Mouse (Mus musculus) midbrain, embryonic 15.5 days (tissue): ENCODE results near the gene Slc25a35. TPM values are rescaled to one million over a fixed set of nuclear protein-coding genes. Genes with fewer than 3 reads are reported as not detected.
"Not testable (repeated sequence)": the region's sequence is repeated elsewhere in the genome, so short reads cannot be mapped to it uniquely, and the experiment has no call there.

ENCODE experiments used
- ATAC-seq: fragments of 200-750 bp; cut with Nextera tagmentation; replicated peaks from 2 replicates; pipeline ENCODE4 v1.8.0; 2017; ENCODE audit warnings: moderate TSS enrichment
- H3K27ac ChIP-seq: fragments of 300-500 bp; sonication (generic); 2 replicates; pipeline ENCODE4 v1.5.1; 2015; ENCODE audit warnings: mild to moderate bottlenecking, inconsistent platforms
- H3K27me3 ChIP-seq: fragments of 300-500 bp; sonication (generic); replicated peaks from 2 replicates; pipeline ENCODE4 v1.6.1; 2015; ENCODE audit warnings: inconsistent platforms
- H3K36me3 ChIP-seq: fragments of 300-500 bp; sonication (generic); replicated peaks from 2 replicates; pipeline ENCODE4 v1.6.1; 2015; ENCODE audit warnings: inconsistent platforms
- H3K4me1 ChIP-seq: fragments of 300-500 bp; sonication (generic); 2 replicates; pipeline ENCODE4 v1.6.1; 2015; ENCODE audit warnings: inconsistent platforms
- H3K4me2 ChIP-seq: fragments of 300-500 bp; sonication (generic); 2 replicates; pipeline ENCODE4 v1.6.1; 2015; ENCODE audit warnings: inconsistent platforms, mild to moderate bottlenecking, moderate library complexity
- H3K4me3 ChIP-seq: fragments of 300-500 bp; sonication (generic); 2 replicates; pipeline ENCODE4 v1.5.1; 2015; ENCODE audit warnings: mild to moderate bottlenecking, inconsistent platforms
- H3K9ac ChIP-seq: fragments of 300-500 bp; sonication (generic); 2 replicates; pipeline ENCODE4 v1.6.1; 2015; ENCODE audit warnings: mild to moderate bottlenecking, inconsistent platforms
- H3K9me3 ChIP-seq: fragments of 300-500 bp; sonication (generic); 2 replicates; pipeline ENCODE4 v1.6.1; 2016; ENCODE audit warnings: inconsistent platforms
- WGBS: fragments of 180-500 bp; shearing (Covaris S2); methylation state at CpG from one replicate; pipeline ENCODE4 v1.1.7; 2015; ENCODE audit warnings: mixed read lengths; 5-methylcytosine and 5-hydroxymethylcytosine counted together
- polyA plus RNA-seq: library from polyadenylated mRNA; unstranded; fragments of >200 nt; fragmentation: Nextera tagmentation; extraction: Ambion mirVana; gene quantifications from 2 replicates; pipeline ENCODE4 v1.2.1, GENCODE M21; 2015

The Slc25a35 gene
- polyA plus RNA-seq, 1 experiment from 2014 or later, result 1.3 TPM

DNA sequence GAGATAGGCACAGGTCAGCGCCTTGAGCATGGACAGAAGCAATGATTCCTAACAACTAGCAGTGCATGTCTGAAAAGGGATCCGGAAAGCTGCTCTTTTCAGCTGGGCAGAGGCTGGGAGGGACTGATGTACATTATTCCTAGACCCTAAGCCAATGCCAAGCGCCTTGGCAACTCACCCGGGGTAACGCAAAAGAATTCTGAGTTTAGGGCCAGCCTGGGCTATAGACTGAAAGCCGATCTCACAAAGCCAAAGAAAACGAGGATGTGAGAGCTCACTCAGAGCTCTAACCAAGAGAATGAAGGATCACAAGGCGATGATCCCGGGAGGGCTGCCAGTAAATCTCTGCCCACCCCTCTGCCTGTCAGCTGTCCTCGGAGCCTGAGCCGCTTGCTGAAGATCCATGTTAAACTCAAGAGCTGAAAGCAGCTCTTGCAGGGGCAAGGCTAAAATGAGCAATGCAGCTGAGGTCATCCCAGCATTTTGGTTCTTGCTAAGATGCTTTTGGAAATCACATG lies 19.5 kb downstream of the Slc25a35 start:
- no peak for ATAC-seq
- H3K27me3 ChIP-seq, result no peaks in the 10 kb centered on the region
- no peak overlapping the region for H3K4me3 ChIP-seq
- H3K36me3 ChIP-seq, result peaks cover 39% of the 10 kb centered on the region
- H3K9me3 ChIP-seq, result no peaks in the 10 kb centered on the region
- 85% methylated on average over 11 of the region's 11 CpGs for WGBS
- H3K4me1 ChIP-seq, result no peaks in the 10 kb centered on the region
- no peak overlapping the region for H3K4me2 ChIP-seq
- no peak overlapping the region for H3K27ac ChIP-seq
- H3K9ac ChIP-seq, result no peak overlapping the region

GRCm38 (mm10) chr11:68988341-68988740 lies 20.4 kb downstream of the Slc25a35 start:
- H3K4me2 ChIP-seq, result no peak overlapping the region
- no peak overlapping the region for H3K9ac ChIP-seq
- H3K36me3 ChIP-seq, result peaks cover 44% of the 10 kb centered on the region
- no peak overlapping the region for H3K4me3 ChIP-seq
- no peak for ATAC-seq
- H3K4me1 ChIP-seq, result no peaks in the 10 kb centered on the region
- H3K27ac ChIP-seq, result no peak overlapping the region
- WGBS, result 95% methylated on average over 17 of the region's 17 CpGs
- no peaks in the 10 kb centered on the region for H3K9me3 ChIP-seq
- H3K27me3 ChIP-seq, result no peaks in the 10 kb centered on the region

- H3K9me3 ChIP-seq, result no peaks in the 10 kb centered on the region
- H3K9ac ChIP-seq, result no peak overlapping the region
- no peak overlapping the region for H3K27ac ChIP-seq
- no peak overlapping the region for H3K4me3 ChIP-seq
- H3K36me3 ChIP-seq, result peaks cover 61% of the 10 kb centered on the region
- no peak overlapping the region for H3K4me2 ChIP-seq
- ATAC-seq, result no peak
- H3K4me1 ChIP-seq, result no peaks in the 10 kb centered on the region
- WGBS, result 93% methylated on average over 7 of the region's 7 CpGs
- no peaks in the 10 kb centered on the region for H3K27me3 ChIP-seq
Measured at GRCm38 (mm10) chr11:68993122-68993521, 25.2 kb downstream of the Slc25a35 start.

GRCm38 (mm10) chr11:68994377-68994776 lies 26.4 kb downstream of the Slc25a35 start:
- Histone ChIP-seq H3K9ac (no peak overlapping the region), H3K36me3 (peaks cover 65% of the 10 kb centered on the region), H3K4me1 (no peaks in the 10 kb centered on the region), H3K27me3 (no peaks in the 10 kb centered on the region), H3K4me3 (no peak overlapping the region), H3K4me2 (no peak overlapping the region), H3K27ac (no peak overlapping the region), H3K9me3 (no peaks in the 10 kb centered on the region)
- ATAC-seq, result no peak
- WGBS, result 98% methylated on average over 3 of the region's 3 CpGs

DNA sequence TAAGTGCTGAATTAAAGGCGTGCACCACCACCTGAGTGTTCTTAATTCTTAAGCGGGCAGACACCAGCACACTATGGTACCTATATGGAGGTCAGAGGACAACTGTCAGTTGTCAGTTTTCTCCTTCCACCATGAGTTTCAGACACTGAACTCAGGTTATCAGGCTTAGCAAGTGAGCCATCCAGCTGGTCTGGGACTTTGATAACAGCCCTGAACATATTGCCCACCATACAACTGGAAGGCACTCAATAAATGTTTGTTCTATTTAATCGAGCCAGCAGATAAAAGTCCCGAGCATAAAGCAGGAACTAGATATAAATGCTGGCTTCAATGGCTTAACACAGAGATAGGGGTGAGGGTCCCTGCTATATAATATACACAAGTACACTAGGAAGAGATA lies 29.1 kb downstream of the Slc25a35 start:
- no peaks in the 10 kb centered on the region for H3K27me3 ChIP-seq
- H3K27ac ChIP-seq, result no peak overlapping the region
- no peaks in the 10 kb centered on the region for H3K9me3 ChIP-seq
- H3K36me3 ChIP-seq, result peaks cover 62% of the 10 kb centered on the region
- H3K4me2 ChIP-seq, result no peak overlapping the region
- no peaks in the 10 kb centered on the region for H3K4me1 ChIP-seq
- WGBS, result 92% methylated on average over 4 of the region's 4 CpGs
- no peak overlapping the region for H3K4me3 ChIP-seq
- no peak overlapping the region for H3K9ac ChIP-seq
- no peak for ATAC-seq

GRCm38 (mm10) chr11:69002782-69003181 lies 34.9 kb downstream of the Slc25a35 start:
- ATAC-seq, H3K27me3 ChIP-seq, H3K9ac ChIP-seq, H3K4me1 ChIP-seq, H3K4me2 ChIP-seq, H3K27ac ChIP-seq, H3K4me3 ChIP-seq, H3K9me3 ChIP-seq: not testable (repeated sequence)
- WGBS, result 98% methylated on average over 4 of the region's 4 CpGs
- peaks cover 38% of the 10 kb centered on the region for H3K36me3 ChIP-seq

- Histone ChIP-seq H3K4me3 (no peak overlapping the region), H3K27ac (no peak overlapping the region), H3K9ac (no peak overlapping the region), H3K9me3 (no peaks in the 10 kb centered on the region), H3K36me3 (peaks cover 30% of the 10 kb centered on the region), H3K27me3 (no peaks in the 10 kb centered on the region), H3K4me1 (peaks cover 8% of the 10 kb centered on the region), H3K4me2 (no peak overlapping the region)
- ATAC-seq, result no peak
- 68% methylated on average over 4 of the region's 4 CpGs for WGBS
Measured at GRCm38 (mm10) chr11:69003592-69003991, 35.7 kb downstream of the Slc25a35 start.

DNA sequence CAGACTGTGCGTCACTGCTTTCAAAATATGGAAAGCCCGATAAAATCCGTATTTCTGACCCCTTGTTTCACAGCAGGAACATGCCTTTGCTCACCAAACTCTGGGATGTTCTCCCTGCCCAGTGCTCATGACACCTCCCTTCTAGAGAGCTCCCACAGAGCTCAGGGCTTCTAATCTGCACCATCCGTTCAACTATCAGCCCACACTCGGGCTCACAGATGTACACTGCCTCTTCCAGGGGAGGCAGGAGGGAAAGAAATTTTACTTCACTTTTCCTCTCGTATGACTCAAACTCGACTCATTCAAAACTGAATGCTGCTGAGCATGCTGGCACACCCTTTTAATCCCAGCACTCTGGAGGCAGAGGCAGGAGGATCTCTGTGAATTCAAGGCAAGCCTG lies 37.3 kb downstream of the Slc25a35 start:
- H3K4me2 ChIP-seq, result no peak overlapping the region
- no peak overlapping the region for H3K27ac ChIP-seq
- H3K4me3 ChIP-seq, result no peak overlapping the region
- H3K9ac ChIP-seq, result no peak overlapping the region
- no peak for ATAC-seq
- H3K27me3 ChIP-seq, result no peaks in the 10 kb centered on the region
- H3K4me1 ChIP-seq, result peaks cover 8% of the 10 kb centered on the region
- H3K9me3 ChIP-seq, result no peaks in the 10 kb centered on the region
- peaks cover 17% of the 10 kb centered on the region for H3K36me3 ChIP-seq
- WGBS, result 90% methylated on average over 7 of the region's 7 CpGs

- not testable (repeated sequence) for H3K36me3 ChIP-seq, H3K9ac ChIP-seq, H3K4me2 ChIP-seq, H3K27me3 ChIP-seq, H3K4me3 ChIP-seq, H3K27ac ChIP-seq, H3K9me3 ChIP-seq, ATAC-seq
- H3K4me1 ChIP-seq, result peaks cover 11% of the 10 kb centered on the region
Measured at GRCm38 (mm10) chr11:69006575-69006974, 38.6 kb downstream of the Slc25a35 start.

GRCm38 (mm10) chr11:69008182-69009121 lies 40.5 kb downstream of the Slc25a35 start, which contains the start of gene Pfas:
TSS of gene Pfas (minus strand) at chr11:69008460.
- peaks cover 15% of the 10 kb centered on the region for H3K4me1 ChIP-seq
- WGBS, result 10% methylated on average over 38 of the region's 38 CpGs
- peak within 1 kb of the TSS; percentile 63 for H3K27ac ChIP-seq
- H3K27me3 ChIP-seq, result no peaks in the 10 kb centered on the region
- H3K9ac ChIP-seq, result peak within 1 kb of the TSS; percentile 54
- H3K36me3 ChIP-seq, result 0 out of 2 replicates have a peak, but pooled peaks cover 2% of the 10 kb centered on the region
- H3K4me2 ChIP-seq, result peak within 1 kb of the TSS; percentile 58
- peak; percentile 83 for ATAC-seq
- H3K9me3 ChIP-seq, result no peaks in the 10 kb centered on the region
- peak within 1 kb of the TSS; percentile 61 for H3K4me3 ChIP-seq

GRCm38 (mm10) chr11:69009508-69009907 lies 41.6 kb downstream of the Slc25a35 start:
- H3K27ac ChIP-seq, result no peak overlapping the region
- H3K4me3 ChIP-seq, result no peak overlapping the region
- ATAC-seq, result no peak
- H3K4me2 ChIP-seq, result no peak overlapping the region
- H3K9ac ChIP-seq, result no peak overlapping the region
- no peaks in the 10 kb centered on the region for H3K9me3 ChIP-seq
- WGBS, result 93% methylated on average over 1 of the region's 1 CpGs
- H3K27me3 ChIP-seq, result no peaks in the 10 kb centered on the region
- H3K4me1 ChIP-seq, result peaks cover 15% of the 10 kb centered on the region
- H3K36me3 ChIP-seq, result no peaks in the 10 kb centered on the region

DNA sequence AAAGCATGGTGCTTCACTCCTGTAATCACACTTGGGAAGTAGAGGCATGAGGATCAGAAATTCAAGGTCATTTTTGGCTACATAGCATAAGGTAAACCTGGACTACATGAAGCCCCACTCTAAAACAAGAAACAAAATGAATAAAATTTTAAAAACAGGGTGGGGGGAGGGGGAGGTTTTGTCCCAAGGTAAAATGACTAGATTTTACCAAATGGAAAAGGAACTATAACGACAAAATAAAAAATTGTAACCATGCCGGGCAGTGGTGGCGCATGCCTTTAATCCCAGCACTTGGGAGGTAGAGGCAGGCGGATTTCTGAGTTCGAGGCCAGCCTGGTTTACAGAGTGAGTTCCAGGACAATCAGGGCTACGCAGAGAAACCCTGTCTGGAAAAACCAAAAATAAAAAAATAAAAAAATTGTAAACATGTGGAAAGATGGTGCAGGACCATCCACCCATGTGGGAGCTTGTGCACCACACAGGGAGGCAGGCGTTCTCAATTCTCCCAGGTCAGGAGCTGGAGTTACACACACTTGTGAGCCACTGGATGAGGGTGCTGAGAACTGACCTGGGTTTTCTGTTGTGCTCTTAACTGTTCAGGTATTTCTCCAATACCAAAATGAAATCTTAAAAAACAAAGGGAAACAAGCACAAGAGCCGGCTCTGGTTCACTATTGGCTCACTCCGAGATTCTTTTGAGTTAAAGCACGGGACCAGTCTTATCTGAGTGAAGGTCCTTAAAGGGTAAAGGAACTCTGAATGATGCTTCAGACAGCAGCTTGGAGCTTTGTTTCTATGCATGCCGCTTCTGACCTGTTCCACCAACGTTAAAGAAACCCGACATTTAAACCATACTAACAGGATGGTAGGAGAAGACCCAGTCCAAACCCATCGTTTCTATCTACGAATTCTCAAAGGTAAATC lies 42.7 kb downstream of the Slc25a35 start:
- Histone ChIP-seq H3K27me3 (no peaks in the 10 kb centered on the region), H3K9me3 (no peaks in the 10 kb centered on the region), H3K4me1 (peaks cover 21% of the 10 kb centered on the region), H3K4me3 (no peak overlapping the region), H3K27ac (no peak overlapping the region), H3K9ac (no peak overlapping the region), H3K4me2 (no peak overlapping the region), H3K36me3 (no peaks in the 10 kb centered on the region)
- ATAC-seq, result no peak
- WGBS, result 91% methylated on average over 15 of the region's 15 CpGs
